Mouse (Mus musculus) retina, embryonic 14.5 days (tissue): ENCODE measurements at regions not wholly inside any gene's neighbourhood (a gene's known extent, or its start where the extent isn't known, plus 50 kb on each side); places are given as distances from the start of the nearest gene placed in this dataset.

Source experiments
- DNase-seq: peaks from one replicate; pipeline ENCODE4 v3.0.0-alpha.2; 2015; ENCODE audit warnings: low spot score

- DNase-seq, result no peak
These were observed 134.3 kb downstream of the Nufip1 start for GRCm38 (mm10) chr14:76245063-76245396.

GRCm38 (mm10) chr14:76247664-76248063 lies 137.0 kb downstream of the Nufip1 start:
- DNase-seq, result peak; percentile 24

- DNase-seq, result no peak
These were observed 143.2 kb downstream of the Nufip1 start for GRCm38 (mm10) chr14:76253850-76254249.

DNA sequence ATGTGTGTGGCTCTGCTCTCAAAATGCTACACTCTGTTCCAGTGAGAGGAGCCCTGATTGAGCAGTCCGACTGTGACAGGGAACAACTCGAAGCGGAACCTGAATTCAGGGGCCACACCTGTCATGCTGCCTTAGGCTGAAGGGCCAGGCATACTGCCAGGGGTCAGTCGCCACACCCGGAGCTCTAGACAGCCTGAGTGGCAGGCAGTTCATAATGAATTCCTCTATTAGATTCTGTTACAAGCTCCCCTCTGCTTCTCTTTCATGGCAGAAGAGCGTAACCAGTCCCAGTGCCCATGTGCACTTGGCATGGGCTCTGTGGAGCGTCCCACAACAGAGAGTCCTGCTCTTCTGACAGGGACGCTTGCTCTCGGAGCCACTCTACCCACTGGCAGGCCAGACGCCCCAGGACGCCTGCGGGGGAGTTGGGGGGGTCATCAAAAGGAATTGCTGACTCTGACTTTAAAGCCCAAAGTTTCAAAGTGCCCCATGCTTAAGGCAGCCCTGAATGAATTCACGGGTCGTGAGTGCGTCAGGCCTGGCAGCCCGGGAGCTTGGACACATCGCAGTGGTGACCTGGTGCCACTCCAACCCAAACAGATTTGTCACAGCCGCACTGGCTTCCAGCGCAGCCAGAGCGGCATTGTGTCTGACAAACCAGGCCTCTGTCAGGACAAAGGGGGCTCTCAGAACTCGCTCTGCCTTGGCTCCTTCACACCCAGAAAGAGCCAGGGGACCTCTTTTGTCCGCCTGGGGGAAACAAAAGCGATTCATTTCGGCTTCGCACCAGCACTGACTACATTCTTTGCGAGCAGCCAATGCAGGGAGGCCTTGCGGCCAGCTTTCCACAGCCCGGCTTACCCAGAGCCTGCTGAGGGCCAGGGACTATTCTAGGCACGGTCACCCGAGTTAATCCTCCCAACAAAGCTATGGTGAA lies 144.1 kb downstream of the Nufip1 start:
- DNase-seq, result peak; percentile 78

DNA sequence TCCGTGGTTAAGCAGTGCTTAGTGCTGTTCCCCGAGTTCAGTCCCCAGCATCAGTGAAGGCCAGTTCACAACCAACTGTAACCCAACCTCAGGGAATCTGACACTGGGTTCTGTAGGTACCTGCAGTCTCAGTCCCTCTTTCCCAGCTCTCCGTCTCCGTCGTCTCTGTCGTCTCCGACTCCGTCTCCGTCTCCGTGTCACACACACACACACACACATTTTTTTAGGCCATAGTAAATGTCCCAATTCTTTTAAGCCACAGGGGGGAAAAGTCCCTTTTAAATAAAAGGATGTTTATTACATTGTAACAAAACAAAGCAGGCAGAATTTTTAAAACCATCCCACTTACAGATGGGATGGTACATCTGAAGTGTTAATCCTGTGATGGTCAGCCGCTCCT lies 145.3 kb downstream of the Nufip1 start:
- no peak for DNase-seq

- DNase-seq, result peak; percentile 17
These were observed 147.9 kb downstream of the Nufip1 start for GRCm38 (mm10) chr14:76258626-76259025.

GRCm38 (mm10) chr14:76260628-76261293 lies 150.1 kb downstream of the Nufip1 start:
- no peak for DNase-seq

- no peak for DNase-seq
These were observed 151.1 kb upstream of the Tsc22d1 start for GRCm38 (mm10) chr14:76263682-76264081.

- no peak for DNase-seq
These were observed 148.9 kb upstream of the Tsc22d1 start for GRCm38 (mm10) chr14:76265819-76266218.

- DNase-seq, result no peak
These were observed 148.5 kb upstream of the Tsc22d1 start for GRCm38 (mm10) chr14:76266249-76266648.

GRCm38 (mm10) chr14:76267091-76267490 lies 147.7 kb upstream of the Tsc22d1 start:
- DNase-seq, result no peak

GRCm38 (mm10) chr14:76271190-76271589 lies 143.6 kb upstream of the Tsc22d1 start:
- DNase-seq, result no peak

- no peak for DNase-seq
These were observed 141.9 kb upstream of the Tsc22d1 start for GRCm38 (mm10) chr14:76272840-76273239.

GRCm38 (mm10) chr14:76276655-76277054 lies 138.1 kb upstream of the Tsc22d1 start:
- DNase-seq, result no peak

DNA sequence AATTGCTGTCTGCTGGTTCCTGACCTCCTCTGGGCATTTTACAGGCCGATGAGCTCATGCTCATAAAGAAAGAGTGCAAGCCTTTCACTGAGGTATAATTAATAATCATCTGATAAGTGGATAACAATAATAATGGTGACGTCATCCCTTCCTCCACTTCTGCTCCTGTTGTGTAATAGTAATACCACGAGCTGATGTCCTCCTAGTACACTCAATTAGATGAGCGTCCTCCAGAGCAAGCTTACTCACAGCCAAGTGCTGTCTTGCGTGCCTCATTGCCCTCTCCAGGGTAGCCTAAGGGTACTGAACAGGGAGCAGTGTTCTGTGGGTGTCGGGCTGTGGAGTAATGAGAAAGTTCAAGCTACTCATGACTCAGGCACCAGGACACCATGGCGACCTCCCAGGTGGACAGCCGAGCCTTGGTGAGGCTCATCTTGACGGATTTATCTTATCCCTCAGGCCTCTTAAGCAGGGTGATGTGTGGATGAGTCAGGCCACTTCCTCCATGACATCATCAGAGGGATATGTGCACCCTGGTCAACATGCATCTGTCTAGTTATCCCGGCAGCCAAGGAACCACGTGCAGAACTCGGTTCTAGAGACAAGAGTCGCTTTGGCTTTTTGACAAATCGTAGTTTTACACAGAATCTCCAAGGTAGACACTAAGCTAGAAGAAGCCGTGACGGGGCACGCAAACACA lies 135.9 kb upstream of the Tsc22d1 start:
- DNase-seq, result no peak

GRCm38 (mm10) chr14:76279561-76279960 lies 135.2 kb upstream of the Tsc22d1 start:
- DNase-seq, result no peak

DNA sequence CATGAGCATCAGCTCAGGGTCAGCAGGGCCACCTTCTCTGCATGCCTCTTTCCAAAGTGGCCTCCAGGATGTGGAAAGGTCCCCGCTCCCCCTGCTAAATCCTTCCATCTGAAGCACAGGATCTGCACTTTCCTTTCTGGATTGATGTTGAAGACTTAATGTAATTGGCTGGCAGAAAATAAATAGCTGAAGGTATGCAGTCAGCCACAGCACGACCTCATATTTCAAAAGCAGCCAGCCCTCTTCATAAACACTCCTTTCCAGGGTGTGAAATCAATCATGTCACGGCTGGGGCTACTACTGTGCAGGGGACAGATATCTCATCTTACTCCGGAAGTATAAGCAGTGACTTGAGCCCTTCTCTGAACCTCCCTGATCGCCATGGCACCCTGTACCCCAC lies 132.9 kb upstream of the Tsc22d1 start:
- DNase-seq, result no peak

DNA sequence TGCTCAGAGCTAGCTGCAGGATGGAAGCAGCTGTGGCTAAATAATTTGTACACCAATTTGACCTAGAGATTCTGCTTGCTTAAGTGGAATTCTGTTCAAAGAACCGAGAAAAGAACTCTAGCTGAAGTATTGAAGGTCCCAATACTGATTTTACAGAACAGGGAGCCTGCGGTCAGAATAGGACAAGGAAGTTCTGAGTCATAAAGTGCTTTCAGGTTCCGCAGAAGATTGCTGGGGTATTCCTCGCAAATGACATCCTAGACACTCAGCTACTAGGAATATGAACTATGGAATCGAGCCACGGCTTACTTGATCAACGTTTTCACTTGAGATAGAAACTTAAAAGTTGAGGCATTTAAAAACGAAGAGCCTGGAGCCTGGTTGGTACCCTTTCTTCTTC lies 127.0 kb upstream of the Tsc22d1 start:
- DNase-seq, result no peak

DNA sequence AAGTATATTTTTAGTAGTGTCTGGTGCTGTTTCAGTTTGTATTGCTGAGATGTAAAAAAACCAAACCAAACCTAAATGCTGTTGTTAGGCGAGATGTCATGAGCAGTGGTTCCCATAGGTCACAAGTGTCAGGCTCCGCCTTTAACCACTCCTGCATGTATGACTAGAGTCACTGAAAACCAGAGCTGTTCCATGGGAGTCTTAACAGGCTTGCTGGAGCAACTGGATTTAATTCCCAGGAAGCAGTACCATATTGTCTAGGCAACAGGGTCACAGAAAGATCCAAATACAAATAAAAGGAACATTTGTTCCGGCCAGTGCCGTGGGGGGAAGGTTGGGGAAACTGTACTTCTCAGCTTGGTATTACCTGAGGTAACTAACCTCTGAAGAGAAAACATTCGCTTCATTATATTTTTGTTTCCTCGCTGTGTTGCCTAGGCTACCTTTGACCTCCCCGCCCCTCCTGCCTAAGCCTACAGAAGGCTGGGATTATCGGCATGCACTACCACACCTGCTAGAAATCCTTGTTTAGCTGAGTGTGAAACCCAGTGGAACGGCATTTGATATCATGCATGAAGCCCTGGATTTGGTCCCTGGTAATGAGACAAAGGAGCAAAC lies 124.3 kb upstream of the Tsc22d1 start:
- DNase-seq, result no peak

- DNase-seq, result no peak
These were observed 122.5 kb upstream of the Tsc22d1 start for GRCm38 (mm10) chr14:76292211-76292610.

DNA sequence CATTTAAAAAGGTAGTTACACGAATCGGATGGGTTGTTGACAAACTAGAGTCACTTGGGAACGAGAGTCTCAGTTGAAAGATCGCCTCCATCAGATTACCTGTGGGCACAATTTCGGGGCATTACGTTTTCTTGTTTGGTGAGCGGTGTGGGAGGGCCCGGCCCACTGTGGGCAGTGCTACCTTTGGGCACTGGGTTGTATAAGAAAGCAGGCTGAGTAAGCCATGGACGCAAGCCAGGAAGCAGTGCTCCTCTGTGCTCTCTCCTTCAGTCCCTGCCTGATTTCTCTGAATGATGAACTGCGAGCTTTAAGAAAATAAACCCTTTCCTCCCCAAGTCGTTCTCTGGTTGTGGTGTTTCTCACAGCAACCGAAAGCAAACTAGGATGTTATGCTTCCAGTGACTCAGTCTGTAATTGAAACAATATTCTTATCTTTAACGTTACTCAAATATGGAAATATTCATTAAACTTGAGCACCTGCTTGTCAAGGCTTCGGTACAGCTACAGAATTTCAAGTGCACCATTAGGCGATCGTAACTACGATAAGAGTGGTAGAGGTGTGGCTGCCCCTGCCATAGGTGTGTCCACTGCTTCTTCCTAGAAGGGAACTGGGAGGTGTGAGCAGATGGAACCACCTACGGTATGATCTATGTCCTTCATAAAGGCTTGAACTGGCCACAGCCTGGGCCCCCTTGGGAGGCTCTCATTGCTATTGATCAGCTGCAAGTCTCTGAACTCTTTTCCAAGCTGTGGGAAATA lies 119.2 kb upstream of the Tsc22d1 start:
- no peak for DNase-seq

- no peak for DNase-seq
These were observed 116.9 kb upstream of the Tsc22d1 start for GRCm38 (mm10) chr14:76297864-76298263.
